Mouse (Mus musculus): ENCODE measurements around the gene Sde2. TPM values are rescaled to one million over a fixed set of nuclear protein-coding genes. Genes with fewer than 3 reads are reported as not detected.

The Sde2 gene
- 39.6 and 41.2 TPM in 2 replicates for total RNA-seq (2012; rRNA removed)

GRCm38 (mm10) chr1:180850316-180851270 lies at the start of gene Sde2:
TSS of gene Sde2 (plus strand) at chr1:180851127.
- no peaks in the 10 kb centered on the region for H3K9me3 ChIP-seq (ENCODE audit: control insufficient read depth, insufficient read depth, low read depth, low read length)
- in situ Hi-C loops (cut with MboI; ENCODE audit: low sequenced_read_pairs in 2 of 2, unreplicated experiment in 2 of 2) = no loop called here
- DNase-seq (ENCODE audit: low read depth, low spot score) = peak; percentile 100
- peaks cover 6% of the 10 kb centered on the region; the same call in 1 of the 2 replicates for H3K36me3 ChIP-seq (ENCODE audit: control insufficient read depth, insufficient read depth, low read length, poor library complexity, severe bottlenecking)
- peaks cover 10 to 13% of the 10 kb centered on the region in 2 experiments; a peak in 3 of 4 replicates for H3K4me1 ChIP-seq (ENCODE audit: control insufficient read depth in 2 of 2, insufficient read depth in 2 of 2, low read length in 2 of 2, poor library complexity in 1 of 2)
- TF ChIP-seq HCFC1 (IDR thresholded peaks at IDR 0.05; ENCODE audit: borderline replicate concordance, insufficient read depth, low read length) = peak; percentile 87; the same call in 1 of the 2 replicates
- 0 out of 2 replicates have a peak, but pooled peaks have one; percentile 70 for TF ChIP-seq CHD2 (IDR thresholded peaks at IDR 0.05; ENCODE audit: low read depth, low read length)
- TF ChIP-seq ZNF384 (IDR thresholded peaks at IDR 0.05; ENCODE audit: low read depth, low read length) = no peak
- TF ChIP-seq MAFK (IDR thresholded peaks at IDR 0.05; ENCODE audit: insufficient read depth, low read depth, low read length) = no peak
- TF ChIP-seq ZC3H11A (IDR thresholded peaks at IDR 0.05; ENCODE audit: borderline replicate concordance, low read depth, low read length) = no peak
- H3K4me3 ChIP-seq (ENCODE audit: insufficient read depth in 1 of 2, low read depth in 1 of 2, low read length in 2 of 2, poor library complexity in 1 of 2, severe bottlenecking in 1 of 2) = peak within 1 kb of the TSS; percentile 74 to 86
- peak within 1 kb of the TSS; percentile 93 for H3K27ac ChIP-seq (ENCODE audit: insufficient read depth, low read depth, low read length, poor library complexity, severe bottlenecking)
- H3K9ac ChIP-seq (ENCODE audit: insufficient read depth, low read depth, low read length, poor library complexity, severe bottlenecking) = peak within 1 kb of the TSS; percentile 98

GRCm38 (mm10) chr1:180801466-180801994 lies 49.4 kb upstream of the Sde2 start:
- Histone ChIP-seq H3K27ac (ENCODE audit: insufficient read depth, low read depth, low read length, poor library complexity, severe bottlenecking) (no peak overlapping the region), H3K4me3 (ENCODE audit: insufficient read depth in 1 of 2, low read depth in 1 of 2, low read length in 2 of 2, poor library complexity in 1 of 2, severe bottlenecking in 1 of 2) (no peak overlapping the region), H3K4me1 (ENCODE audit: control insufficient read depth in 2 of 2, insufficient read depth in 2 of 2, low read length in 2 of 2, poor library complexity in 1 of 2) (no peaks in the 10 kb centered on the region), H3K9me3 (ENCODE audit: control insufficient read depth, insufficient read depth, low read depth, low read length) (no peaks in the 10 kb centered on the region), H3K9ac (ENCODE audit: insufficient read depth, low read depth, low read length, poor library complexity, severe bottlenecking) (no peak overlapping the region), H3K36me3 (ENCODE audit: control insufficient read depth, insufficient read depth, low read length, poor library complexity, severe bottlenecking) (peaks cover 36% of the 10 kb centered on the region)
- in situ Hi-C loops (cut with MboI; ENCODE audit: low sequenced_read_pairs in 2 of 2, unreplicated experiment in 2 of 2) = no loop called here
- no peak for DNase-seq (ENCODE audit: low read depth, low spot score)
- TF ChIP-seq ZNF384 (IDR thresholded peaks at IDR 0.05; ENCODE audit: low read depth, low read length) = no peak
- TF ChIP-seq MAFK (IDR thresholded peaks at IDR 0.05; ENCODE audit: insufficient read depth, low read depth, low read length) = no peak
- TF ChIP-seq ZC3H11A (IDR thresholded peaks at IDR 0.05; ENCODE audit: borderline replicate concordance, low read depth, low read length) = no peak
- 0 out of 2 replicates have a peak, but pooled peaks have one; percentile 45 for TF ChIP-seq CHD2 (IDR thresholded peaks at IDR 0.05; ENCODE audit: low read depth, low read length)
- no peak for TF ChIP-seq HCFC1 (IDR thresholded peaks at IDR 0.05; ENCODE audit: borderline replicate concordance, insufficient read depth, low read length)

GRCm38 (mm10) chr1:180803881-180804280 lies 47.0 kb upstream of the Sde2 start:
- Histone ChIP-seq H3K9me3 (ENCODE audit: control insufficient read depth, insufficient read depth, low read depth, low read length) (no peaks in the 10 kb centered on the region), H3K4me3 (ENCODE audit: insufficient read depth in 1 of 2, low read depth in 1 of 2, low read length in 2 of 2, poor library complexity in 1 of 2, severe bottlenecking in 1 of 2) (no peak overlapping the region), H3K4me1 (ENCODE audit: control insufficient read depth in 2 of 2, insufficient read depth in 2 of 2, low read length in 2 of 2, poor library complexity in 1 of 2) (peaks cover 0 to 4% of the 10 kb centered on the region in 2 experiments; a peak in 1 of 4 replicates), H3K27ac (ENCODE audit: insufficient read depth, low read depth, low read length, poor library complexity, severe bottlenecking) (no peak overlapping the region), H3K36me3 (ENCODE audit: control insufficient read depth, insufficient read depth, low read length, poor library complexity, severe bottlenecking) (peaks cover 53% of the 10 kb centered on the region), H3K9ac (ENCODE audit: insufficient read depth, low read depth, low read length, poor library complexity, severe bottlenecking) (no peak overlapping the region)
- TF ChIP-seq ZNF384 (IDR thresholded peaks at IDR 0.05; ENCODE audit: low read depth, low read length) = no peak
- TF ChIP-seq ZC3H11A (IDR thresholded peaks at IDR 0.05; ENCODE audit: borderline replicate concordance, low read depth, low read length) = no peak
- in situ Hi-C loops (cut with MboI; ENCODE audit: low sequenced_read_pairs in 2 of 2, unreplicated experiment in 2 of 2) = no loop called here
- DNase-seq (ENCODE audit: low read depth, low spot score) = no peak

- in situ Hi-C loops (cut with MboI; ENCODE audit: low sequenced_read_pairs in 2 of 2, unreplicated experiment in 2 of 2) = no loop called here
- peaks cover 55% of the 10 kb centered on the region for H3K36me3 ChIP-seq (ENCODE audit: control insufficient read depth, insufficient read depth, low read length, poor library complexity, severe bottlenecking)
- DNase-seq (ENCODE audit: low read depth, low spot score) = no peak
- H3K27ac ChIP-seq (ENCODE audit: insufficient read depth, low read depth, low read length, poor library complexity, severe bottlenecking) = no peak overlapping the region
- no peak overlapping the region for H3K9ac ChIP-seq (ENCODE audit: insufficient read depth, low read depth, low read length, poor library complexity, severe bottlenecking)
- H3K4me1 ChIP-seq (ENCODE audit: control insufficient read depth in 2 of 2, insufficient read depth in 2 of 2, low read length in 2 of 2, poor library complexity in 1 of 2) = peaks cover 3 to 9% of the 10 kb centered on the region in 2 experiments; a peak in 1 of 4 replicates
- no peak overlapping the region for H3K4me3 ChIP-seq (ENCODE audit: insufficient read depth in 1 of 2, low read depth in 1 of 2, low read length in 2 of 2, poor library complexity in 1 of 2, severe bottlenecking in 1 of 2)
- H3K9me3 ChIP-seq (ENCODE audit: control insufficient read depth, insufficient read depth, low read depth, low read length) = no peaks in the 10 kb centered on the region
- no peak for TF ChIP-seq MAFK (IDR thresholded peaks at IDR 0.05; ENCODE audit: insufficient read depth, low read depth, low read length)
- no peak for TF ChIP-seq CHD2 (IDR thresholded peaks at IDR 0.05; ENCODE audit: low read depth, low read length)
- no peak for TF ChIP-seq ZNF384 (IDR thresholded peaks at IDR 0.05; ENCODE audit: low read depth, low read length)
- TF ChIP-seq HCFC1 (IDR thresholded peaks at IDR 0.05; ENCODE audit: borderline replicate concordance, insufficient read depth, low read length) = no peak
- no peak for TF ChIP-seq ZC3H11A (IDR thresholded peaks at IDR 0.05; ENCODE audit: borderline replicate concordance, low read depth, low read length)
Observed at GRCm38 (mm10) chr1:180808831-180809230, 42.1 kb upstream of the Sde2 start.
